Mouse (Mus musculus) right cerebral cortex, postnatal 14 days (tissue): ENCODE results near the gene Wdfy2.

ENCODE experiments used
- DNase-seq: peaks from one replicate; pipeline ENCODE4 v3.0.0; 2022

The Wdfy2 gene

DNA sequence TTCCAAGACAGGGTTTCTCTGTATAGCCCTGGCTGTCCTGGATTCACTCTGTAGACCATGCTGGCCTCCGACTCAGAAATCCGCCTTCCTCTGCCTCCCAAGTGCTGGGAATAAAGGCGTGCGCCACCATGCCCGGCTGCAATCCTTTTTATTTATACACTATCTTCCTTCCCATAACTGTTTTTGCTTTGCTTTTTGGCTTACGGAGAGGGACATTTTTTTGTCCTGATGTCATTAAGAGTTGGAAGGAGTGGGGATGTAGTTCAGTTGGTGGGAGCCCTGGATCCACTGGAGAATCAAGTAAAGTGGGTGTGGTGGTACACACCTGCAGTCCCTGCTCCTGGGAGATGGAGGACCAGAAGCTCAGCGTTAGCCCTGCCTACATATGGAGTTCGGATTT, 6.7 kb downstream of the Wdfy2 start:
- DNase-seq, result no peak

DNA sequence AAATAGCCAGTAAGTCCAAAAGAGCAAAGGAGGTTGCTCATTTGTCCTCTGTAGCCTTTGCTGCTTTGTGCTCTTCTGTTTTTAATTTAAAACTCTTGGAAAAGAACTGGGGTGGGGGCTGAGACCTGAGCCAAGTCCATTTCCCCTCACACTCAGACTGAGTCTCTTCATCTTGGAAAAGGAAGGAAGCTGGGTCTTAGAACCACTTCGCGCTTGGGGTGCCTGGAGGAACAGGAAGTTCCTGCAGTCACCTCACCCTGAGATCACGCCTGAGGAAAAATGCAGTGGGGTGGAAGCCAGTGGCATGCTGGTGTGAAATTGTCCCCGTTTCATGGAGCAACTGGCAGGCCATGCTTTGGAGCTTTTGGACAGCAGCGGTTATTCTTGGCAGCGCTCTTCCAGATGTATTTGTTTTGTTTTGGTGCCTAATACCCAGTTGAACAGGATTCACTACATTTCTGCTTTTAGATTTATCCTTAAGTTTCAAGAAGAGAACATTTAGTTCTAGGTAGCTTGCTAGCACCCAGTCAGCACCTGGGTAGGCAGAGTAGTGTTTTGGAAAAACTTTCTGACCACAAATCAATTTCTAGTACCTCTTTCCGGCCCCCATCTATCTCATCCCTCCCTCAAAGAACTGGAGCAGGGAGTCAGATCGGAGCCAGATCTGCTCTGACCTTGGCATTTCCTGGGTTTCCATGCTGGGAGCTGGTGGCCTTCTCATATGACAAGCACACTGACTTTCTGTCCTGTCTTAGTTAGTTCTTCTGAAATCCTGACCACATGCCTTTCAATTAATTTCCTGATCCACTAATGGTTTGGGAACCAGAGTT, 7.7 kb downstream of the Wdfy2 start:
- DNase-seq, result no peak

DNA sequence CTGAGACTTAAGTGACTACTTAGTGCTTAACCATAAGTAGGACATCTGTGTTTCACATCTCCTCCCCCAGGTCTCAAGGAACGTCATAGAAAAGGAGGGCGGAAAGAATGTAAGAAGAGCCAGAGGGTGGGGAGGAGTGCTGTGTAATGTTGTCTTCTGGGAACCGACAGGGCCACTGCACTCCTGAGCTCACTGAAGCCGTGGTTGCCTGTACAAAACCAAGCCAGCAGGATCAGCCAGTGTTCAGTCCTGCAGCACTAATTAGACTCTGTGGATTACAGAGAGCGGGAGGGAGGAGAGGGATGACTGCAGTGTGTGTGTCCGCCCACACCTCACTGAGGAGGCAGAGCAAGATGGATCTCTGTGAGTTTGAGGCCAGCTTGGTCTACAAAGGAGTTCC, 13.5 kb downstream of the Wdfy2 start:
- no peak for DNase-seq

DNA sequence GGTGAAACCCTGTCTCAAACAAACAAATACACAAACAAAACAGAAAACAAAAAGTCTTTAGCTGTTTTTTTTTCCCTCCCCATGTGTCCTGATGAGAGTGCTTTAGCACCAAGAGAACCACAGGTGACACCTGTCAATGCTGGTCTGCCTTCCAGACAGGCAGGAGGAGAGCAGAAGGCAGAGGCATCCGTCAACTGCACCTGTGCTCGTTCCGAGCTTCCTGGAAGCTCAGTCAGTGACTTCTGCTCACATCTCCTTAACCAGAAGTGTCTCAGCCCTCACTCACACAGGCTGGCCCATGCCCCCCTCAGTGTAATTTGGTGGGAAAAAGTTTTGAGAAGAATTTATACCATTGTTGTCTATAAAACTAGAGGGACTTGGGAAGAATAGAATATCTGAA, 15.4 kb downstream of the Wdfy2 start:
- DNase-seq, result no peak

DNA sequence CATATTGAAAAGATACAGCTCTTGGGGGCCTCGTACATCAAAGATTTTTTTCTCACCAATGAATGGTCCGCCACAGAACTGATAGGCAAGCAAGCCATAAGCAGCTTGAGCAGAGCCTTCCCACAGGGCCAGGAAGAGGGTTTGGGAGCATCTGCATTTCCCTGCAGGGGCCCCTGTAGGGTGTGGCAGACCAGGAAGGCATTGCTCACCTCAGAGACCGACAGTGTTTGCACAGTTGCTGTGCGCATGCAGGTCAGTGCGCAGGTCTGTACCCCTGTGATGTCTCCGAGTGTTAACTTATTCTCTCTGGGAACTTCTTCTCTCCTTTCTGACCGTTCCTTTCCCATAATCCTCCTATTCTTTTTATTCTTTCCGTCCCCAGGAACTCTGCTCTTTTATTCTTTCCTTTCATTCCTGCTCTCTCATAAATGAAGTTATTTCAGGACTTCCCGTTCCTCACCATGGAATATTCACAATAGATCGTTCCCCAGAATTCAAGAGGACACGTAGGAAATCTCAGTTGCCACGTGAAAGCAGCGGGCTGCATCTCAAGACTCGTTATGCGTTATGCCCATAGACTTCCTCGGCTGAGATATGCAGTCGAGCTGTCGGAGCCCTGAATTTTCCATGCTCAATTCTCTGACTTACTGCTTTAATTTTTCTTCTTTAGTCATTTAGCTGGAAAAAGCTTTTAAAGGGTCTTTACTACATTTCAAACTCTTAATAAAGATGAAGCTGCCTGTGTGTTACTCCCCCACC, 17.8 kb downstream of the Wdfy2 start:
- no peak for DNase-seq

DNA sequence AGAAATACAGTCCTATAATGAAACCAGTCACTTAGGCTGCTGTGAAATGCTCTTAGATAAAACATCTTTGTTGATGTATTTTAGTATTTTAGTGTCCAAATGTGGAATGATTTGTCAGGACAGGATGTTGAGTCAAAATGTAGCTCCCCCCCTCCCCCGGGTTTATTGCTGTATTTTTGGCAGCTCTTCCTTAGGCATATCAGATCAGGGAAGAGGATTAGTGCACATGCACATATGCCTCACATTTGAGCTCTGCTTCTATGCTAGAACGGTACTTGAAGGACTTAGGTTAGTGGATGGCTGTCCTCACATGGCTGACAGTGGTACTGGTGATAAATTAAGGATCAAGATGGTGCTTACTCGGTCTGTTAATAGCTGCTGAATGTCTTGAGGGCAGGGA, 18.4 kb downstream of the Wdfy2 start:
- no peak for DNase-seq

DNA sequence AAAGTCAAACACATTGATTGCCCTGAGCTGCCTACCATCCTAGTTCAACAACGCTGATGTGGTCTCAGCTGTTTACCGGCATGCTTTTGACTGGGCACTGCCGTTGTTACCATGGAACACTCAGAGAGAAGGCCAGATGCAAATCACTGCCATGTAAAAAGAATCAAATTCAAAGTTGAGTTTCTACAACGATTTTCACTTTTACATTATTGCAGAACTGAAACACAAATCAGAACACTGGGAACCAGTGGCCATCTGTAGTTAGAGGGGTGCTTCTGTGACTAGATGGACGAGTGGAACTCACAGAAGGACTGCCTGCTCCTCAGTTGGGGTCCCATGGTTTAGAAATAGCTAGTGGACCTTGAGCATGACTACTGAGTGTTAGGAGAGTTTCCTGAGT, 19.0 kb downstream of the Wdfy2 start:
- no peak for DNase-seq

DNA sequence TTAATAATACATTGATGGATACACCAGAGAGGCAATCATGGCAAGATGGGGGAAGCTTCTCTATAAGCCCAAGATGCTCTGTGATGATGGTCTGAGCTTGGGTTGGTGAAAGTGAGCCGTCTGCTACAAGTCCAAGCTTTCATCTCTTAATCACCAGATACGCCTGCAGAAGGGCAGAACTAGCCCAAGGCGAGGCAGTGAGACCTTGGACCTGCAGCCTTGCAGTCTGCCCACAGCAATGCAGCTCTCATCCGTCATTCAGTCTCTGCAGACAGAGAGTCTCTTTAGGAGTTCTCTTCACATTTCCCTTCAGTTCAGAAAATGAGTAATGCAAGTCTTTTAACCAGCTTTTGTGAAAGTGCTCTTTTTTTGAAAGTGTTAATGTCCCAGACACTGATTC, 20.4 kb downstream of the Wdfy2 start:
- no peak for DNase-seq

DNA sequence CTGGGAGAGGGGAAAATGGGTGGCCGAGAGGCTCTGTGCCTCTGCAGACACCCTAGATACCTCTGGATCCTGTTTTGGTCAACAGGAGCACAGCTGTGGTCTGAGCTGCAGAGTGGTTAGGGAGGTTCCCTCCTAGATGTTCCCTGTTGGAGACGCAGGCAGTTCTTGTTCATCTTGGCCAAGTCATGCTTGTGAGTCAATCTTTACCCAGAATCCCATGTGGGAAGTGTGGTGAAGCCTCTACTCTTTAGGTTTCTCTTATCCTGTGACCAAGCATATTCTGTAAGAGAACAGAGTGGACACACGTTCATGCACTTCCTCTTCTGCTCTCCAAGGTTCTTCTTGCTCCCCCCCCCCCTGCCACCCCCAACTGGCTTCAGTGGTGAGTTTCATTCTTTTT, 20.8 kb downstream of the Wdfy2 start:
- DNase-seq, result no peak

DNA sequence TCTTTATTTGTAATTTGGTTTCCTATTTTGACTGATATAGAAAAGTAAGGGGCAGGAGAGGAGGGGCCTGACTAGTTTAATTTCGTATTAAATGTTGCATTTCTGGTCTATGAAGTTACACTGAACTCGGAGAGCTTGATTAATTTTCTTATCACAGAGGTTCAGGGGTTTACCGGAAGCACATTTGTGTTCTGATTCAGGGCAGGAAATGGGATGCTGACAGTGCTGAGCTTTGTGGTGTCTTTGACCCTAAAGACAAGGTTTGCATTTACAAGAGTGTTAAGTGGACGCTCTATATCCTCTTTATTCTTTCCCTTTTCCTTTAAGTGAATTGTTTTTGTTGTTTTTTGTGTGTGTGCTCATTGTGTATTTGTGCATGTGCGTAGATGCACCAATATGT, 25.1 kb downstream of the Wdfy2 start:
- DNase-seq, result no peak

DNA sequence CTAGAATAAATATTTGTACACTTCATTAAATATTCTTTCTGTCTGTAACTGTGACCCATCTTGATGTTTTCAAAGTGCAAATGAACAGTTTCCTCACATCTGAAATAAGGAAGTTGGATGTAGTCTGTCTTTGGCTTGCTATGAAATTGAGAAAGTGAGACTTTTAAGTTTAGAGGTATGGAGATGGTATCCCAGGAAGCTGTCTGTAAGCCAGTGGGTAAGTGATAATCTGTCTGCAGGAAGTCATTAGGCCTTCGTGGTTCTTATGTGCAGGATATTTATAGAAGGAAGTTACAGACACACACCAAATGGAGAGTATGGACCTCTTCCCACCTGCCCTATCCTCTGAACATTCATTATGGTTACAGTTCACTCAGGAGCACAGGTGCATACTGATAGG, 26.8 kb downstream of the Wdfy2 start:
- no peak for DNase-seq

DNA sequence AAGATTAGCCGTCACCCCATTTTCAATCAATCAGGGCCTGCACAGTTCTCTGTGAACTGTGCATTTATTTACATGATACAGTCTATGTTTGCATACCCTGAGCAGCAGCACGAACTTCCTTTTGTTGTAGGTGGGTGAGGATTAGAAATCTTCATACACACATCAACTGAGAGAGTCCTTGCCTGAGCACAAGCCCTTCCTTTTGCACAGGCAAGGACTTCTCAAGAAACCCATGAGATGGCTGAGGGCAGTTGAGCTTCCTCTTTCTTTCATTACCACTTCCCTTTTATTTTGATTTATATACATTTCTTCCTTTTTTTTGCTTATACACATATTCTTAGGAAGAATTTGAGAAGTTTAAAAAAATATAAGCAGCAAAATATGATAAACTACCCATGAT, 27.9 kb downstream of the Wdfy2 start:
- no peak for DNase-seq

DNA sequence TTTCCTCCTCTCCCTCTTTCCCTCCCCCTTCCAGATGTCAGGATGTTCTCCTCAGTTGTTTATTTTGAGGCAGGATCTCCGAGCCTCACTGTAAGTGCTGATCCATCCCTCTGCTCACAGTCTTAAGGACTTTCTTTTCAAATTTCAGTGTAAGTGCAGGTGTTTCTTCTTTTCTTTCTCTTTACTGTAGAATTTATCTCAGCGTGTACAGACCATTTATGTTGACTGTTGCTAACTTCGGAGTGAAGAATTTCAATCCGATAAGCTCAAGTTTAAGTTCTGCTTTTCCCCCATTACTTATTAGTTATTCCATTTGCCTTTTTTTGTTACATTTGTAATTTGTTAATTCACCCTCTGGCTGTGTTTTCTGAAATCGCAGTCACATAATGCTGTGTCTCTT, 29.6 kb downstream of the Wdfy2 start:
- DNase-seq, result no peak

DNA sequence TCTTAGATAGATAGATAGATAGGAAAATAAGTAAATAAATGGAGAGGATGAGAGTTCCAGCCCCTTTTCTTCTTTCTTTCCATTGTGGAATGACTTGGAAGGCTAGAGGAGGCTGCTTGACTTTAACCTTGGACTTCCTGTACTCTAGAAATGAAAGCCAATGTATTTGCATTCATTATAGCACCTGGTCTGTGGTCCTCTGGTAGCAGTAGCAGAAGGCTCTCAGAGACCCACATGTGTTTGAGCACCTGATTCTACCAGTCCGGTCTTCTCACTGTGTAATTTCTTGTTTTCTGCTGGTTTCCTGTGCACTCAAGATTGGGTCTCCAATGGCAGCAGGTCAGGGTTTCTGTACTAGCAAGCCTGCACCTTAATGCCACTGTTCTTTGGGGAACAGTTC, 30.1 kb downstream of the Wdfy2 start:
- no peak for DNase-seq

DNA sequence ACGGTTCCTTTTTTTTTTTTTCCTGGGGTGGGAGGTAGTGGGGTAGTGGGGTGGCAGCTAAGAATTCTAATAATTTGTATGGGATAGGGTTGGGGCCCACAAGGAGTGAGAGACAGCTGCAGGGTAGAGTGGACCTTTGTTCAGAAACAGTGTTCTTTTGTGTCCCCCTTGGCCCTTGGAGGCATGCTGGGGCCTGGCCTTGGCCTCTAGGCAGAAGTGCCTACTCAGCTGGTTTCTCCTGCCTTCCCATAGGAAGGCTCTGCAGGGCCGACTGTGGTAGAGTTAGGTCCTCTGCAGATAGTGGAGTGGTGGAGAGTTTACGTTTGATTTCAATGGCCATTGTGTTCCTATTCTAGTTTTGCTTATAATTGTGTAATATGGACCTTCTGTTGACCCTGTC, 30.8 kb downstream of the Wdfy2 start:
- no peak for DNase-seq

DNA sequence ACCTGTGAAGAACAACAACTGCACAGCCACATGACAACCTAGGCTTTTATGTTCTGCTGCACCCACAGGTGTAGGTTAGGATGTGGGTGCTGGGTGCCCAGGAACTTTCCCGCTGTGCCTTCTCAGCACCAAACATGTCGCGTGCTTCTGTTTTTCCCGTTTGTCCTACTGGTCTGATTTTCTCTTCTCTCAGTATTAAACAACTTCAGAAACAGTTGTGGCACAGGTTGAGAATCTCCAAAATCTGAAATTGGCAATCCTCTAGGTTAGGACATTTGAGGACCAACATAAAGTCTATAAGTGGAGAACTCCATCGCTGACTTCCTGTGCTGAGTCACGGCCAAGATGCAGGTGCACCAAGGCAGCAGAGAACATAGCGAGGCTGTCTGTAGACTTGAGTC, 32.8 kb downstream of the Wdfy2 start:
- no peak for DNase-seq

DNA sequence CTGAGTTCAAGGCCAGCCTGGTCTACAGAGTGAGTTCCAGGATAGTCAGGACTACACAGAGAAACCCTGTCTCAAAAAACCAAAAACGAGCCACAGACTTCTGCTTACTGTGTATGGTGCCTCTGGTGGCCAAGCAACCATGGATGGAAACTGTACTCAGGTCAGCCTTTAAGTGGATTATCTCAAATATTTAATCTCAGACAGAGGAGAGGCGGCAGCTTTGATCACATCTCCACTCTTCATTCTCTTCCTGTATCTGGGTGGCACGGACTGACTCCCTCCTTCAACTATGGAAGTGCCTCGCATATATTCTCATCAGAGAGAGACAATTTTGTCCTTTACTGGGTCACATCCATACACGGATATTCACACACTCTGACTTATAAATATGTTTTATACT, 34.0 kb downstream of the Wdfy2 start:
- DNase-seq, result no peak

DNA sequence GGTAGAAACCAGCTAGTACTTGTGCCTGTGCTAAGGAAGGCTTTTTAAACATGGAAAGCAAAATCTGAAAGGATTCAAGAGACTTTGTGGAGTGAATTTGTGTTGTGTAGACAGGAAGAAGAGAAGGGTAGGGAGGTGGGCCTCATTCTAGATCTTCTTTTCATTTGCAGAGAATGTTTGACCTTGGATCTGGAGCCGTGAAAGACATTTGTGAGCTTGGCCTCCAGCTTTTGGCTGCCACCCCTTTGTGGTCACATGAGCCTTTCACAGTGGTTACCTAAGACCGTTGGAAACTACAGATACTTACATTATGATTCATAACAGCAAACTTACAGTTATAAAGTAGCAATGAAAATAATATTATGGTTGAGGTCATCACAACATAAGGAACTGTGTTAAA, 34.5 kb downstream of the Wdfy2 start:
- DNase-seq, result no peak

DNA sequence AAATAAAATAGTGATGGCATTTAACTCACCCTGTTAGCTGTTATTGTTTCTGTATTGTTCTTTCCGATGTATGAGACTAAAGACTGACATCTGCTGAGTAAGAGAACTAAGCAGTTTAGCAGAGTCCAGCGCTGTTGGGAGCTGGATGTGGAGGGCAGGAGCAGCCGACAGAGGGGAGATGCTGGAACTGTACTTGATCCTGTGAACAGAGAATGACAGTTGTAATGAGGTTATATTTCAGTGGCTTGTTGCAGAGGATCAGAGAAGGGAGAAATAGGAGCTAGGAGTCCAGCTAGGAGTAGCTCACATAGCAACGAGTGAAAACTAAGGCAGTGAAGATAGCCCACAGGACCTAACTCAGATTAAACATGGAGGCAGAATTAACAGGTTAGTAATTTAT, 36.3 kb downstream of the Wdfy2 start:
- no peak for DNase-seq

DNA sequence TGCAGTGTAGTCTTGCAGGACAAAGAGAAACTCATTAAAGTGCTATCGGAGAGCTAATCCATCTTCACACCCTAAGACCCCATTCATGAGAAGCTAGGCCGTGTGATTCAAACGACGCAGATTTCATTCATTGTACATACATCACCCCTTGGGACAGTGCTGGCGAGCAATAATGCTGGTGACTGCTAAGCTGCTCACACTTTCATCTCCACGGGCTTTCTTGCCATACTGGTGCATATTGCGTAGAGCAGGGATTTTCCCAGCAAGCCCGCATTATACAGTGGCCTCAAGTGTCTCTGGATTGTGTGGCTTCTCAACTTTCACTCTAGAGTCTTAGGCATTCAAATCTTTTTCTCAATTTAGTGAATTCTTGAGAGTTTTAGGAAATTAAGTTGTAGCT, 36.9 kb downstream of the Wdfy2 start:
- no peak for DNase-seq

DNA sequence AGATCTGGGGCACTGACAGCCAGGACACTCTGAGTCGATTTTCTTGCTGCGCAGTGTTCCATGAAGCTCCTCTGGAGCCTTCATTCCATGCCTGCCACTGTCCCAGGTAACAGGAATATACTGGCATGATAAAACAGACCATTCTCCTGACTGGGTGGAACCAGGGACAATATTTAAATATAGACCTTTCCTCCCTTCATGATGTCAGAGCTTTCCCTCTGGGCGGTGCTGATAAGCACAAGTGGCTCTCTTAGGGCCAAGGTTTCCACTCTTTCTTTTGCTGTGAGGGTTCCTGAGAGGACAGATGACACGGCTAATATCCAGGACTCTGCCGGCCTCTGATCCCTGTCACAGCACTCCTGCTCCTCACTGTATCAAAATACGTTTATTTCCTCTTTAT, 40.6 kb downstream of the Wdfy2 start:
- DNase-seq, result no peak

DNA sequence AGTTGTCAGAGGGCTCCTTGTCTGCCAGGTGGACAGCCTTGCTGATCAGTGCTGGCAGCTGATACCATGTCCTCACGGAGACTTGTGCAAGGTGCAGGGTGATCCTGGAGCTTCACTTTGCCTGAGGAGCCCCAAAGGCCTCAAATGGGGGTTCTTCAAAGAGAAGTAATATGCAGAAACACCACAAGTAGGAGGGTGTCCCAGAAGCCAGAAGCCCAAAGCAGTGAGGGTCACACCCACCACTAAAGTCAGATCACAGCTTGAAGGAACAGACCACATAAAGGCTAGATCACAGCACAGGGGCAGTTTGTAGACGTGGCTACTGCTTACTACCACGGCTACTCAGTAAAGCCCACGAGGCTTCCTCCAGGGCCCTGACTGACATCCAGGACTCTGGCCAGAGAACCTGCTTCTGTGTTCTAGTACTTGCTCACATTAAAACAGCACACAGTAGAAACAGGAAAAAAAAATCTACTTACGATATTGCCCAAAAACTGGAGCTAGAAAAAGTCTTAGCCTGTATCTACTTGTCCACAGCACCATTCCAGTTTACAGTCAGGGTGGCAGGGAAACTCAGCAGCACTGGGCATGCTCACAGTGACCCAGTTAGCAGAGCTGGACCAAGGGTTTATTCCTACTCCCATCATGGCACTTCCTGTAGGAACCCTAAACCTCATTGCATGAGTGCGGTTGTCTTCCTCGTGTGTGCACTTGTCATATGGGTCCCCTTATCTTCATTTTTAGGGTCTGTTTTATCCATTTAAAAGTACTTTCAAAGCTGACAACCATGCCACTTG, 41.4 kb downstream of the Wdfy2 start:
- DNase-seq, result no peak

DNA sequence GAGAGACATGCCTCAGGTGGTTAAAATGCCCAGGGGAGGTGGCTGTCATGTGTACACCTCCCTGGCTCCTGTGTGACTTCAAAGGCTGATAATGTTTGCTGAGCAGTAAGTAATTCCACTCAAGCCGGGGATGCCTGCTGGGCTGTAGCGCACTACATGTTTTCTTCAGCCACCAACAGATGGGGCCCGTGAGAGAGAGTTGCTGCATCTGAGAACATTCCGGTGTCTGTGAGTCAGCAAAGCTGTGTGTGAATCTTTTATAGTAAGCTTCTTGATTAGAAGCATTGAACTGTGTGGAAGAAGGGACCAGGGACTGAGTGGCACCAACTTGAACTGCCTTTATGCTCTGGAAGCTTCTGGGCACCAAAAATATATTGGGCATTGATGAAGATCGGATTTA, 42.0 kb downstream of the Wdfy2 start:
- peak; percentile 69 for DNase-seq
